Mouse (Mus musculus) testis, adult 2 months (tissue): Measurements from ENCODE around the gene Gm43302.
"Not testable (repeated sequence)": the region's sequence is repeated elsewhere in the genome, so short reads cannot be mapped to it uniquely, and the experiment has no call there.

Source experiments
- CTCF ChIP-seq: fragments of 200-500 bp; IDR thresholded peaks from 2 replicates; pipeline ENCODE4 v1.5.1; 2012; ENCODE audit warnings: low read depth, mild to moderate bottlenecking, inconsistent platforms, low read length, moderate library complexity; ENCODE audit not compliant: control insufficient read depth, insufficient read depth, insufficient replicate concordance
- POLR2A ChIP-seq: fragments of 200-500 bp; IDR thresholded peaks from 2 replicates; pipeline ENCODE4 v1.6.1; 2012; ENCODE audit warnings: low read depth, mild to moderate bottlenecking, inconsistent platforms, low read length, moderate library complexity; ENCODE audit not compliant: control insufficient read depth

GRCm38 (mm10) chr5:105239483-105240047 is 53.9 kb downstream of the Gm43302 start, which contains the start of gene Gbp10:
- TF ChIP-seq CTCF, POLR2A: not testable (repeated sequence)
